Mouse (Mus musculus): Measurements from ENCODE around the gene Erg.

DNA sequence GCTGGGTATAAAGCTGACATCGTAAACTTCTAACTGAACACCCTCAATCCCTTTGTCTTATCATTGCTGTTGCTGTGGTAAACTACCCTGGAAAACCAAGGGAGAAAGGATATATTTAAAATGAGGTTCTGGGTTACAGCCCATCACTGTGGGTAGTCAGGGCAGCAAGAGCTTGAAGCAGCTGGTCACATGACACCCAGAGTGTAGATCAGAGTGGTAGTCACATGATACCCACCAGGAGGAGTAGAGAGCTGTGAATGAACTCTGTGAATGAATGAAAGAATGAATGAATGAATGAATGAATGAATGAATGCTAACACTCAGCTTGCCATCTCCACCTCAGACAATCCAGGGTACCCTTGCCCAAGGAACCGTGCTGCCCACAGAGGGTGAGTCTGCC is 28.1 kb upstream of the Erg start:
- TF ChIP-seq CTCF (IDR thresholded peaks at IDR 0.05; ENCODE audit: borderline replicate concordance, insufficient read depth, low read length), result no peak
- no peak for TF ChIP-seq POLR2A (IDR thresholded peaks at IDR 0.05; ENCODE audit: low read depth, low read length)
